Mouse (Mus musculus) small intestine, adult 2 months (tissue): ENCODE measurements around the gene Slc39a3.

Source experiments
- CTCF ChIP-seq: fragments of 200-500 bp; IDR thresholded peaks from 2 replicates; pipeline ENCODE4 v1.5.1; 2012; ENCODE audit warnings: low read depth, mild to moderate bottlenecking, control low read depth, inconsistent platforms, low read length, moderate library complexity, mixed read lengths; ENCODE audit not compliant: insufficient replicate concordance, insufficient read length; ENCODE audit errors: extremely low read depth
- POLR2A ChIP-seq: fragments of 200-500 bp; IDR thresholded peaks from 2 replicates; pipeline ENCODE4 v1.6.1; 2012; ENCODE audit warnings: low read depth, mild to moderate bottlenecking, control low read depth, inconsistent platforms, low read length, moderate library complexity

DNA sequence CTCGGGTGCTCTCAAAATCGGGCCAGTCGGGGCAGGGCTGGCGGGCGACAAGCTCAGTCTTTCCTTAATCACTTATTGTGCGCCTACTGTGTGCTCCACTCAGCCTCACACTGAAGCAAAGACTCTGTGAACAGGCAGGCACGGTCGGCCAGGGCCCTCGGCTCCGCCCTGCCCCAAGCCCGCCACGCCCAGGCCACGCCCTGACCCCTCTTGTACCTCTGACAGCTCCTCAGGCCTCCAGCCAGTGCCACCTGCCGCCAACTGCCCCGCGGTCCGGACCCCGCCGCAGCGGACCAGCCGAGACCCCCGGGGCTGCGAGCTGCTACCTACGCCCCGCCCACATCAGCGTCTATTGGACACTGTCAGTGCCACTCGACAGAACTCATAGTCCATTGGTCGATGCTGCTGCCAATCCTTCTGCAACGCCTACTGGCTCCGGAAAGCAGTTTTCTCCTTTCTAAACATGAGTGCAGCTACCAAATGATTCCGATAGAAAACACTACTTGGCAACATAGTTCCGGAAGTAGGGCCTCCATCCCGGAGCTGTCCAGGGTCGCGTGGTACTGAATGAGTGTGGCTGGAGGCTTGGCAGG, at the start of gene Slc39a3:
- peak; percentile 41; the same call in 1 of the 2 replicates for TF ChIP-seq POLR2A
- TF ChIP-seq CTCF = no peak
